Mouse (Mus musculus) stomach, postnatal 0 days (tissue): ENCODE measurements around the gene Fbxl18.

Experiments used
- CTCF ChIP-seq: IDR thresholded peaks from 2 replicates; pipeline ENCODE4 v1.5.1; 2016; ENCODE audit warnings: antibody characterized with exemption, low read depth, mild to moderate bottlenecking, moderate library complexity
- EP300 ChIP-seq: optimal IDR thresholded peaks from 2 replicates; pipeline ENCODE3; 2016; ENCODE audit warnings: antibody characterized with exemption

- TF ChIP-seq CTCF (no peak), EP300 (no peak)
Observed at GRCm38 (mm10) chr5:142886181-142886580, 9.0 kb downstream of the Fbxl18 start.
